Mouse (Mus musculus): ENCODE measurements around the gene Smpdl3b.
A peak's percentile ranks its signal among the peaks of the same experiment; 100 is the strongest.

Smpdl3b gene

DNA sequence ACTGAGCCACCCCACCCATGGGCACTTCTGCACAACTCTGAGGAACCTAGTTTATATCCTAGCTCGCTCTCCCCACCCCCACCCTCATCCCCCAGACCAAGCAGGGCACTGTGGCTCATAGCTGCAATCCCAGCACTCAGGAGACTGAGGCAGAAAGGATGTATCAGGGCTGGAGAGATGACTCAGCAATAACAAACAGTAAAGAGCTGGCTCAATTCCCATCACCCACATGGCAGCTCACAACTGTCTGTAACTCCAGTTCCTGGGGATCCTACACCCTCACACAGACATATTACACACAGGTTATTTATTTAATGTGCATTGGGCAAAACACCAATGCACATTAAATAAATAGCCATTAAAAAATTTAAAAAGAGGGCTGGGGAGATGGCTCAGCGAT, 21.7 kb downstream of the Smpdl3b start:
- DNase-seq (ENCODE audit: low spot score in 2 of 2) = no peak

- DNase-seq (ENCODE audit: low spot score in 2 of 2) = no peak
Measured at GRCm38 (mm10) chr4:132734766-132735165, 22.3 kb downstream of the Smpdl3b start.

- no peak for DNase-seq (ENCODE audit: low spot score in 2 of 2)
Measured at GRCm38 (mm10) chr4:132733071-132733770, 23.8 kb downstream of the Smpdl3b start.

- peak; percentile 92 to 96 for DNase-seq (ENCODE audit: low spot score in 2 of 2)
Measured at GRCm38 (mm10) chr4:132732148-132732684, 24.8 kb downstream of the Smpdl3b start, which contains the start of gene Xkr8. Gene Xkr8 (minus strand): TSS chr4:132732546.

DNA sequence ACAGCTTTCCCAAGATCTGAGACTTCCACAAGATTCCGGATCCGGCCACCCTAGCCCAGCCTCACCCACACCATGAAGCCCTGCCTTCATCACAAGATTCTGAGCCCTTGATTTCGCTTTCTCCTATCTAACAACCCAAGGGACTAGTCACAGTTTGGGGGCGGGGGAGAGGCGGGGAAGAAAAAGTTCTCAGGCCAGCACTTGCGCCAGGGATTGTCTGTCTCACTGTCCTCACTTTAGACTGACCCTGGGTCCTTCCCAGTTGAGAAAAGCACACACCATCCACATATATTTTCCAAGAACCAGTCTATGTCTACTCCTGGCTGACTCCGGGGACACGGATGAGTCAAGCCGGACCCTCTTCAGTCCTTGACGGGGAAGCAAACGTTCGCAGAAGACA, 25.4 kb downstream of the Smpdl3b start:
- DNase-seq (ENCODE audit: low spot score in 2 of 2) = no peak

- no peak for DNase-seq (ENCODE audit: low spot score in 2 of 2)
Measured at GRCm38 (mm10) chr4:132728233-132728632, 28.8 kb downstream of the Smpdl3b start.

- no peak for DNase-seq (ENCODE audit: low spot score in 2 of 2)
Measured at GRCm38 (mm10) chr4:132718251-132718650, 38.8 kb downstream of the Smpdl3b start.

DNA sequence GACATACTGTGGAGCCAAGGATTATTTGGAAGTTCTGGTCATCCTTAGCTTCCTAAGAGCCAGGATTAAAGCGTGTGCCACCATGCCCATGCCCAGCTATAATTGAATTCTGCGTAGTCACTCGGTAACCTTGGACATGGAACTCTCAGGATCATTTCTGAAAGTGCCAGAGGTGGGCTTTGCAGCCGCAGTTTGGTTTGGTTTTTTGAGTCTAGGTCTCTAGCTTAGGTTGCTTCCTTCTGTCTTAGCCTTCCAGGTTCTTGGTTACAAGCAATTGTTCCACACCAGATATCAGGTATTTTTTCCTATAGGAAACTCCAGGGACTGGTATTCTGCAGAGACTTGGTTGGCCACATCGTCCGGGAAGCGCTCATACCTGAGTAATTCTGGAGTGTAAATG, 43.9 kb downstream of the Smpdl3b start:
- no peak for DNase-seq (ENCODE audit: low spot score in 2 of 2)

DNA sequence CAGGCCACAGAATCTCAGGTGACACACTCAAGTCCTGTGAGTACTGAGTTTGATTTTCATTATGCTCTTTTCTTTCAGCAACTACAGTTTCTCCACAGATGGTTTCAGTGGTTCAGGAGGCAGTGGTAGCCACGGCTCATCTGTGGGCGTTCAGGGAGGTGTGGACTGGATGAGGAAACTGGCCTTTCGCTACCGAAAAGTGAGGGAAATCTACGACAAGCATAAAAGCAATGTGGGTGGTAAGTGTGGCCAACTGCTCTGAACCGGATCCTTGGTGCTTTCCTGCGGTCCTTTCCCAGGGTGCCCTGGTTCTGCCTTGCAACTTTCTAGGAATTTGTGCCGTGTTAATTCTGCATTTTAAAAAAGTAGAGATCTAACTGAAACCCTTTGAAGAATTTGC, 50.2 kb downstream of the Smpdl3b start:
- DNase-seq (ENCODE audit: low spot score in 2 of 2) = no peak

- DNase-seq (ENCODE audit: low spot score in 2 of 2) = no peak
Measured at GRCm38 (mm10) chr4:132702076-132702475, 55.0 kb downstream of the Smpdl3b start.

DNA sequence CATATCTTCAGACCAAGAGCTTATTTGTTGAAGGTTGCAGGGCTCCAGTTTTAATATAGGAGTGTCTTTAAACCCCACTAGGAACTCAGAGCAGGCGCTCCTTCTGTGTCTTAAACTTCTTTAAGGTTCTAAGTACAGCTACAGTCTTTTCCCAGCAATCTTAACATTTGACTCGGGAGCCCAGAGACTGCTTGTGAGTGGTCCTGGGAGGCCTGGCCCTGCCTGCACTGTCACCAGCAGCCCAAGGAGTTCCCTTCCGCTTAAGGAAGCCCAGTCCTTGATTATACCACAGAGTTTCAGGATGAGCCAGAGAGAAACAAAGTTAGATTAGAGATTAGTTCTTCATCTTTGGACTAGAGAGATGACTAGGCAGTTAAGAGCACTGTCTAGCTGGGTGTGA, 63.7 kb downstream of the Smpdl3b start:
- DNase-seq (ENCODE audit: low spot score in 2 of 2) = no peak

DNA sequence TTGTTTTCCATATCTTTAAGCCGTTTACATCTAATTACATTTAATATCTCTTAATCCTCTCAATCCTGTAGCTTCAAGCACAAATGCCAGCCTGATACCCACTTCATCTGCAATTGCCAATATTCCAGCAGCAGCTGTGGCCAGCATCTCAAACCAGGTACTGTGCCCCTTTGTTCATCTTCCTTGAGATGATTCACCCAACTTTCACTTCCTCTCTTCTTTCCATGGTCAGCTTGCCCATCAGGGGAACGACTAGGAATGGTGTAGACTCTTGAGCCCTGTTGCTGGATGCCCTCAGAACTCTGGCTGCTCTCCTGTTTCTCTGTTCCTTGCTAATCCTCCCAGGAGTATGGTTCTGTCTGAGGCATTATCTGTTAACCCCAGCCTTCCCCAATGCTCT, 67.4 kb downstream of the Smpdl3b start:
- no peak for DNase-seq (ENCODE audit: low spot score in 2 of 2)

Measured in spleen, postnatal 4 days (tissue).